Comparison of ENCODE assay signal across 10 mouse cellular contexts in the genomic region with DNA sequence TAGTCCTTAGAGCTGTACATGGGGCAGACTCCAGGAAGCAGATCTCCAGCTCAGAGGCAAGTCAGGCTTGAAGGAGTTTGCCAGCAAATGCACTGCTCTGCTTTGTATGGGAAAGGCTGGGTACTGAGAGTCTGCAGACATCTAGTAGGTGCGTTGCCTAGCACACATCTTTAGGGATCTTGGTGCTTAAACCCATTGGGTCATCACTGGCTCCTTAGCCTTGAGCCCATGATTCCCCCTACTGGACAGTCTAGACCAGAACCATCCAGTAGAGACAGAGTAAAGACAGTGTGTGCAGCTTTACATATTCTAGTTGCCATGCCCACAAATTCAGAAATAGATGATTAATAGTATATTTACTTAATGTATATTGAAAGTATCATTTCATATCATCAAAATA. TPM values are rescaled to one million over a fixed set of nuclear protein-coding genes. Genes with fewer than 3 reads are reported as not detected.
A peak's percentile ranks its signal among the peaks of the same experiment; 100 is the strongest.
DNase-seq lines count a peak whose midpoint lies in the region; ATAC-seq and TF ChIP-seq lines count a peak whose summit lies in the region.
"Had no signal": no experiment of that assay in that cellular context is flagged by ENCODE, and none has a peak within 500 bp of the region (broad histone marks: within the 10 kb centered on the region; RNA-seq: fewer than 3 reads in every experiment).

No protein-coding gene starts in this region.

- H3K36me3 ChIP-seq in liver, embryonic 12.5 days, result no peaks in the 10 kb centered on the region
- no peaks in the 10 kb centered on the region for H3K36me3 ChIP-seq in liver, embryonic 11.5 days (ENCODE audit: control insufficient read depth, insufficient read depth, low read length)
- H3K36me3 ChIP-seq: embryonic facial prominence, embryonic 12.5 days; neural tube, embryonic 12.5 days had no signal

- H3K27ac ChIP-seq in gastrocnemius, adult 2 months, result peak overlapping the region; percentile 81
- H3K27ac ChIP-seq in liver, embryonic 12.5 days, result peak overlapping the region; percentile 27; the same call in 1 of the 2 replicates
- no peak overlapping the region for H3K27ac ChIP-seq in liver, embryonic 11.5 days (ENCODE audit: low read depth, low read length)
- H3K27ac ChIP-seq in brown adipose tissue, adult 24 weeks (replicated peaks; ENCODE audit: low read depth, low read length), result peak overlapping the region; percentile 75; the same call in 1 of the 2 replicates
- H3K27ac ChIP-seq: embryonic facial prominence, embryonic 12.5 days; neural tube, embryonic 12.5 days had no signal

- ATAC-seq in liver, embryonic 12.5 days, result no peak
- no peak for ATAC-seq in liver, embryonic 11.5 days (replicated peaks; ENCODE audit: low FRiP score)

- H3K4me1 ChIP-seq in liver, embryonic 12.5 days, result peaks cover 98% of the 10 kb centered on the region
- H3K4me1 ChIP-seq in liver, embryonic 11.5 days (replicated peaks; ENCODE audit: control insufficient read depth, insufficient read depth, low read length), result peaks cover 62% of the 10 kb centered on the region
- H3K4me1 ChIP-seq in brown adipose tissue, adult 24 weeks (ENCODE audit: control insufficient read depth, insufficient read depth, insufficient read length, low read length), result peaks cover 26% of the 10 kb centered on the region

- no peak for DNase-seq in gastrocnemius, adult 2 months
- no peak for DNase-seq in gastrocnemius, postnatal 36 days
- no peak for DNase-seq in liver, embryonic 11.5 days (ENCODE audit: low spot score)
- peak; percentile 22 for DNase-seq in naive thymus-derived CD4-positive, alpha-beta T cell, adult 2 months (ENCODE audit: low read depth)
- no peak for DNase-seq in T-cell, adult 2 months (ENCODE audit: low spot score)
- no peak for DNase-seq in ovary, adult 18-20 months (ENCODE audit: low spot score)

- intact Hi-C loops in gastrocnemius, adult 2 months (cut with DNase I), result no loop called here
- intact Hi-C loops in gastrocnemius, postnatal 36 days (cut with DNase I), result no loop called here

- H3K4me2 ChIP-seq in liver, embryonic 12.5 days, result no peak overlapping the region
- no peak overlapping the region for H3K4me2 ChIP-seq in liver, embryonic 11.5 days
- H3K4me2 ChIP-seq: embryonic facial prominence, embryonic 12.5 days; neural tube, embryonic 12.5 days had no signal

- no peaks in the 10 kb centered on the region for H3K27me3 ChIP-seq in liver, embryonic 12.5 days (replicated peaks)
- no peaks in the 10 kb centered on the region for H3K27me3 ChIP-seq in liver, embryonic 11.5 days (replicated peaks; ENCODE audit: control insufficient read depth, insufficient read depth, low read length)
- H3K27me3 ChIP-seq: embryonic facial prominence, embryonic 12.5 days; neural tube, embryonic 12.5 days had no signal

- 76% methylated on average over 1 of the region's 1 CpGs for WGBS in liver, embryonic 12.5 days (ENCODE audit: insufficient replicate concordance)
- 91% methylated on average over 1 of the region's 1 CpGs for WGBS in liver, embryonic 11.5 days

- H3K9ac ChIP-seq in liver, embryonic 12.5 days, result no peak overlapping the region
- H3K9ac ChIP-seq in liver, embryonic 11.5 days (ENCODE audit: low read depth, low read length), result no peak overlapping the region; the same call in 1 of the 2 replicates
- H3K9ac ChIP-seq: embryonic facial prominence, embryonic 12.5 days; neural tube, embryonic 12.5 days had no signal

- H3K4me3 ChIP-seq in gastrocnemius, adult 2 months, result no peak overlapping the region
- H3K4me3 ChIP-seq in liver, embryonic 12.5 days, result no peak overlapping the region
- H3K4me3 ChIP-seq in liver, embryonic 11.5 days (ENCODE audit: low read depth, low read length), result no peak overlapping the region
- no peak overlapping the region for H3K4me3 ChIP-seq in brown adipose tissue, adult 24 weeks (ENCODE audit: insufficient read depth, low read depth, low read length)
- H3K4me3 ChIP-seq: embryonic facial prominence, embryonic 12.5 days; neural tube, embryonic 12.5 days had no signal

- no peaks in the 10 kb centered on the region for H3K9me3 ChIP-seq in liver, embryonic 12.5 days (replicated peaks)
- no peaks in the 10 kb centered on the region for H3K9me3 ChIP-seq in liver, embryonic 11.5 days (ENCODE audit: control insufficient read depth, low read length)
- H3K9me3 ChIP-seq: embryonic facial prominence, embryonic 12.5 days; neural tube, embryonic 12.5 days had no signal

- peak; percentile 62 for TF ChIP-seq CTCF in gastrocnemius, adult 2 months (IDR thresholded peaks at IDR 0.05)

RNA-seq across cellular contexts. Expression of a gene that starts 3.5 kb away (rescaled TPM):
- total RNA-seq in gastrocnemius, adult 2 months (2021), result 10 to 100 TPM; 10.2 to 11.6 TPM
- 10 to 100 TPM; 10.6 to 11.8 TPM for total RNA-seq in gastrocnemius, postnatal 36 days (2021)
- 14.0 and 14.3 TPM in 2 replicates for polyA plus RNA-seq in liver, embryonic 12.5 days (2016; fragmentation: Nextera tagmentation; extraction: Ambion mirVana)
- polyA plus RNA-seq in liver, embryonic 11.5 days (2014; fragmentation: Nextera tagmentation; extraction: Ambion mirVana), result 28.1 and 33.5 TPM in 2 replicates
- polyA plus RNA-seq in brown adipose tissue, adult 24 weeks (2012; ENCODE audit: insufficient read depth, insufficient read length, missing spikeins), result 10.0 and 10.2 TPM in 2 replicates
